Mouse (Mus musculus) erythroblast, adult 5-6 weeks (primary cell): ENCODE measurements around the gene Morn2. TPM values are rescaled to one million over a fixed set of nuclear protein-coding genes. Genes with fewer than 3 reads are reported as not detected.
"Not testable (repeated sequence)": the region's sequence is repeated elsewhere in the genome, so short reads cannot be mapped to it uniquely, and the experiment has no call there.

ENCODE experiments used
- ATAC-seq: replicated peaks from 2 replicates; pipeline ENCODE4 v1.8.0; 2016; ENCODE audit warnings: moderate number of reproducible peaks, mild to moderate bottlenecking, moderate TSS enrichment, inconsistent platforms; ENCODE audit not compliant: poor library complexity, low FRiP score, severe bottlenecking
- total RNA-seq, 2 experiments: library from RNA; stranded (forward) in 1 of 2; stranded (reverse) in 1 of 2; fragments of 150-400 nt in 1 of 2; fragments of 200-764, 138-1000 nt in 1 of 2; gene quantifications; 2 replicates each; pipeline versions ENCODE4 v1.2.3 to v1.2.4; 2015 to 2017; ENCODE audit warnings: low replicate concordance in 2 of 2

Morn2 gene
- not detected in 2 replicates for total RNA-seq (2015; ENCODE audit: low replicate concordance)
- total RNA-seq (2017; ENCODE audit: low replicate concordance) = 3.3 TPM in 1 of 2 replicates, not detected in the other

DNA sequence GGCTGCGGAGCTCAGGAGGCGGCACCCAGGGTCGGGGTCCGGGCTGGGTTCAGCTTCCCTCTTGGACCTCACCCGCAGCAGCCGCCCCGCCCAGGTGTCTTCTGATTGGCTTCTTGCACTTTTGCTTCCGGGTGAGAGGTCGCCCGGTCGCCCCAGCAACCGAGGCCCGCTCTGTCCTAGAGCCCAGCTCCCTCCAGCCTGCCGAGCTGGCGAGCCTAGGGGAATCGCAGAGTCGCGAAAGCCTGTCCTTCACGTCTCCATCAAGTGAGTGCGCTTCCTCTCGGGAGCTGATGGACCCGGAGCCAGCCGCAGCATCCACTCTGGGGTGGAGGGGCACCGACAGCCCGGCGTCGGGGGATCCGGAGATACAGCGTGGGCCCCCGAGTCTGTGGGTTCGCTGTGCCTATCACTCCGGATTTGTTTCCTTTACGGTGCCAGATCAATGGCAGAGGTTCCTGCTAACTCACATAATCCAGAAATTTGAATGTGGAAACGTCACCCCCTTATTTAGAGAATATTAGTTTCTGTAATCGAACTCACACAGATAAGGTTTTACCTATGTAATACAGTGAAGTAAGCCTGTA, at the start of gene Morn2, which contains the start of gene Dhx57:
Gene Morn2 (plus strand): TSS at position 130 of the 584 bp plus-strand sequence.
Gene Dhx57 (minus strand): TSS at position 403 of the 584 bp plus-strand sequence.
- peak; percentile 100 for ATAC-seq

- ATAC-seq = no peak
These were observed 48.4 kb upstream of the Morn2 start for GRCm38 (mm10) chr17:80241594-80241993.

- no peak for ATAC-seq
These were observed 46.9 kb upstream of the Morn2 start for GRCm38 (mm10) chr17:80243116-80243515.

GRCm38 (mm10) chr17:80252757-80253525, 37.1 kb upstream of the Morn2 start:
- ATAC-seq = no peak

- no peak for ATAC-seq
These were observed 35.6 kb upstream of the Morn2 start for GRCm38 (mm10) chr17:80254421-80254820.

GRCm38 (mm10) chr17:80255208-80255607, 34.8 kb upstream of the Morn2 start:
- no peak for ATAC-seq

DNA sequence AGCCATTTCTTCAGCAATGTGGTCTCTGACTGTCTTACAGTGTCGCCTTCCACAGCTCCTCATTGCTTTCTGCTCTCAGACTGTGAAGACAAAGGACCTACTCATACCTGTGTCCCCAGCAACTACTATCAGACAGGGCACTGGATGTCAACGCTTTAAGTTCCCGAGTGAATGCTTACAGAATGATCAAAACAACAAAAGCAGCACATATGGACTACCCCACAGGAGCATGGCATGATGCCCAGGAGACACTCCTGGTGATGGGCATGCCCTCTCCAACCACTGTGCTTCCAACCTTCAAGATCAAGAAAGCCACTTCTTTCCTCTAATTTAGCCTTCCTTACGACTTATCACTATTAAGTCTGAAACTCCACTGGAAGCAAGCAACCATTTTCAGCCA, 22.9 kb upstream of the Morn2 start:
- no peak for ATAC-seq

DNA sequence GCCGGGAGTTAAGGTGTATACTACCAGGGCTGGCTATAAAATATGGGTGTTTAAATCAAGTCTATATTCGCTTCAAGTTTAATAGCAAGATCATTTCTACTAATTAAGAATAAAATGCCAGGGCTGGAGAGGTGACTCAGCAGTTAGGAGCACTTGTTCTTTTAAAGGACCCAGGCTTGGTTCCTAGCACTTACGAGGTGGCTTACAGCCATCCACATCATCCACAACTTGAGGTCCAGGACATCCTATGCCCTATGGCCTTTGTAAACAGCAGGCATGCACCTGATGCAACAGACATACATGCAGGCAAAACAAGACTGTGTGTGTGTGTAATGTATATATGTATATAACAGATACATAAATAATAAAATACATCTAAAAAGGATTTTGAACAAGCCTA, 21.9 kb upstream of the Morn2 start:
- no peak for ATAC-seq

- not testable (repeated sequence) for ATAC-seq
These were observed 19.4 kb upstream of the Morn2 start for GRCm38 (mm10) chr17:80270622-80271021.

DNA sequence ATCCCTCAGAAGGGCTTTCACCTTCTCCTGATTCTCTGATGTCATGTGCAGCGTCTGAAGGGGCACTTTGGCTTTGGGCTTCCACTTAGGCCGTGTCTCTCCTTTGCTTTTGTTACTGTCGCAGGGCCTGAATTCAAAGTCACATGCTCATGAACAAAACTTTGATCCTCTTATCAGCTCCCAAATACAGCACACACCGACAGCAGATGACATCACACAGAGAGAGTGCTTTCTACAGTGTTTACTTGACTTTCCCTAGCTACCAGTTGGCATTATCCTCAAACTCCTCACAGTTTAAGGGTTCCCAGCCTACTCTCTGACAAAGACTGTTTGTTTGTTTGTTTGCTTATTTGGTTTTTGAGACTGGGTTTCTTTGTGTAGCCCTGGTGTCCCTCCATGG, 11.7 kb upstream of the Morn2 start:
- no peak for ATAC-seq

DNA sequence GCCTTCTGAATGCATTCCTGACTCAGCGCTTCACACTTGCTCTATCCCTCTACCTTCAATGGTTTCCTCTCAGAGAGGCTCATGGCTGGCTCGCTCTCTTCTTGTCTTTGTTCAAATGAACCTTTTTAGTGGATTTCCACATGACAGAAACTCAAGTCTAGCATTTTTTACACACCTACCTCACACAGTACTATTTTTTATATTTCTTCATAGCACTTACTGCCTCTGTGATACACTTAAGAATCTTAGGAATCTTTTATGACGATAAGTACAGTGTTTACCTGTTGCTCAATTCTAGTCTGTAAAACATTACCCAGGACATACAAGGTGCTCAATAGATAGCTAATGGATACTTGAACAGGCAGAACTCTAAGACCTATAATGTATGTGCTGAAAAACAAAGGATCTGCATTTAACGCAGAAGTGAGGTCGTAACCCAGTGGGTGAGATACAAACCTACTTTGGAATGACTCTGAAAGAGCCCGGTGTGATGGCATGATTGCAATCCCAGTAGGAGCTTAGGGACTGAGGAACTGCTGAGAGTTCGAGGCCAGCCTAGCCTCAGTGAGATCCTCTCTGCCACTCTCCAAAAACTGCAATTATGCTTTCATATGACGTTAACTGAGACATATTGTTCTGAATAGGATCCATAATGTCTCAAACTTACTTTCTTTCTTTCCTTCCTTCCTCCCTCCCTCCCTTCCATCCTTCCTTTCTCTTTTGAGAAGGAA, 10.5 kb upstream of the Morn2 start:
- ATAC-seq = no peak

DNA sequence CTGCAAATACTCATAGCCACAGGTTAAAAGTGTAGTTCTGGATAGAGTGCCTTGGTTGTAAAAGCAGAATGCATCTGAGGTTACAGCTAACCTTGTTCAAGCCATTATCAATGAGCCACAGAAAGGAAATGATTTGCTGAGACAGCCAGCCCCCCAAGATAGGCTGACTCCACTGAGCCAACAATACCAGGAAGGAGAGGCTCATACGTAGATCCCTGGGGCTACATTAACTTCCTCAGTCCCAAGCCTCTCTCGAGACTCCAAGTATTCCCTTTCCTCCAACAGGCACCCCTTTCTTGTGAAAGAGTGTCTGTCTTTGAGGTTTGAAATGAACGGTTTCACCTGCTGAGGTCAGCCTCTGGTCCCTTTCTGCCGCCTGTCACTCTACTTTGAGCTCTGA, 5.6 kb upstream of the Morn2 start:
- ATAC-seq = no peak

DNA sequence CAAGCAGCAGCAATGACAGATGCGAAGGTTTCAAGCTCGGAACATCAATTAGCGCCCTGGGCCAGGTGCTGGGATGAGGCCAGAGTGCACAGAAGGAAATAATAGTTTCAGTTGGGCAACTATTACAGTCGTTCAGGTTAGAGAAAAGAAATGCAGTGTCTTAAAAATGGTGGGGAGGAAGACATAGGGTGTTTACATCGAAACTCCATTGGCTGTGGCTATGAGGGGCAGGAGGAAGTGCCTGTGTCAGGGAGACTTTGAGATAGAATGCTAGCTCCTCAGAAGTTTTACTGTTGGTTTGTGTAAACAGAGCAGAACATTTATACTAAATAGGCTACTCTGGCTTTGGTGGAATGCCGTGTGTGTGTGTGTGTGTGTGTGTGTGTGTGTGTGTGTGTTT, 2.0 kb upstream of the Morn2 start:
- no peak for ATAC-seq

- ATAC-seq = peak; percentile 34
These were observed 526 bp upstream of the Morn2 start for GRCm38 (mm10) chr17:80289280-80290073.

GRCm38 (mm10) chr17:80291148-80291547, 1.1 kb downstream of the Morn2 start:
- no peak for ATAC-seq

GRCm38 (mm10) chr17:80295258-80295657, 5.3 kb downstream of the Morn2 start:
- no peak for ATAC-seq

- ATAC-seq = no peak
These were observed 8.8 kb downstream of the Morn2 start for GRCm38 (mm10) chr17:80298844-80299243.

- no peak for ATAC-seq
These were observed 17.2 kb downstream of the Morn2 start, which contains the start of gene Arhgef33 for GRCm38 (mm10) chr17:80307251-80307650. Arhgef33 (plus strand) TSS chr17:80307407.

GRCm38 (mm10) chr17:80311761-80312160, 21.8 kb downstream of the Morn2 start:
- ATAC-seq = no peak

- ATAC-seq = no peak
These were observed 22.4 kb downstream of the Morn2 start for GRCm38 (mm10) chr17:80312405-80312804.
